Mouse (Mus musculus): Measurements from ENCODE around the gene Olfr1404. TPM values are rescaled to one million over a fixed set of nuclear protein-coding genes. Genes with fewer than 3 reads are reported as not detected.
"Not testable (repeated sequence)": the region's sequence is repeated elsewhere in the genome, so short reads cannot be mapped to it uniquely, and the experiment has no call there.

Gene Olfr1404
- not detected in 2 replicates for polyA plus RNA-seq (2015; fragmentation: Nextera tagmentation; extraction: Ambion mirVana)

DNA sequence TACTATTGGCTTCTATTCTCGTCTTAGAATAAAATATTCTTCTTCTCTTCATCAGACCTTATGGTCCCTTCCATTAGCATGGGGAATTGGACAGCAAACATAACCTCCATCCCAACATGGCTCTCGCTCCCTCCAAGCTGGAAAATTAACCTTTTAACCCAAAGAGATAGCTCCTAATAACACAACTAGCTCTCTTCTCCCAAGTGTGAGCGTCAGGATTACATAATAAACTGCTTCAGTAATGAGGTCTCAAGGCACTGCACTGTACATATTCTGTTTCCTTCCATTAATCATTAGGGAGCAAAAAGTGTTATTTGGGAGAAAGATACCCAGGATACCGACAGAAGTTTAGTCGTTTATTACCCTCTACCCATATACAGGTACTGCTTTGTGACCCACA lies at the start of gene Olfr1404:
Gene Olfr1404 (plus strand): TSS at position 301 of the 400 bp plus-strand sequence.
- 79% methylated on average over 5 of the region's 5 CpGs for WGBS
- Histone ChIP-seq H3K27me3 (replicated peaks; ENCODE audit: control insufficient read depth, insufficient read depth, low read length) (no peaks in the 10 kb centered on the region), H3K9me3 (ENCODE audit: control insufficient read depth, low read length) (no peaks in the 10 kb centered on the region), H3K4me3 (ENCODE audit: low read length) (no peak within 1 kb of the TSS), H3K4me1 (ENCODE audit: control insufficient read depth, insufficient read depth, low read length) (no peaks in the 10 kb centered on the region), H3K27ac (ENCODE audit: low read length) (no peak within 1 kb of the TSS), H3K9ac (ENCODE audit: low read depth, low read length) (no peak within 1 kb of the TSS), H3K36me3 (ENCODE audit: control insufficient read depth, insufficient read depth, low read length) (no peaks in the 10 kb centered on the region), H3K4me2 (ENCODE audit: low read depth, low read length) (no peak within 1 kb of the TSS)
- ATAC-seq: no peak

DNA sequence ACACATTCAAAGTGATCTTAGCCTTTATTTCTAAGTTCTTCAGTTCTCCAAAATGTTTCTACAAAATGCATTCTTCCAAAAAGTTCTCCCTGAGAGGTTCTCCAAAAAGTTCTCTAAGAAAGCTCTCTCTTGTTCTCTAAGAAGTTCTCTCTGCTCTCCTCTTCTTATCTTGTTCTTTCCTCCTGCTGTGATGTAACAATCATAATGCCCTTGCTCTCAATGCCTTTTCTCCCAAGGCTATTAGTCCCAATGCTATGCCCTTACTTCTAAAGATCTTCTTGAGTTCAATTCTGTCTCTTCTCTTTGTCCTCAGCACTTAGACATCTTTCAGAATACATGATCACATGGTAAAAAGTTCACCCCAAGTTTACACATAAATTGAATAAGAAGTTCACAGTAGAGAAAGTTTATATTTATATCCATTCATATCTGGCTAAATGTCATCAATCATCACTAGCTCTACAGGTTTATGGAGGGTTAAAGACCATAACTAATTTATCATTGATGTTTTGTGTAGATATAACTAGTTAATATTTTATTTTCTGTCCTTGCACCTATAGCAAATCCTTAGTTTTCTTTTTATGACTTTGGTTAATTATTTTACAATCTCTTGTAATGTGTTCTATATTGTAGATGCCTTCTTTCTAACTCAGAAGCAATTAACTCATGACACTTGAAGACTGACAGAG lies 37.9 kb upstream of the Olfr1404 start:
- Histone ChIP-seq H3K9me3 (ENCODE audit: control insufficient read depth, low read length) (no peaks in the 10 kb centered on the region), H3K4me1 (ENCODE audit: control insufficient read depth, insufficient read depth, low read length) (no peaks in the 10 kb centered on the region), H3K27me3 (replicated peaks; ENCODE audit: control insufficient read depth, insufficient read depth, low read length) (no peaks in the 10 kb centered on the region), H3K36me3 (ENCODE audit: control insufficient read depth, insufficient read depth, low read length) (no peaks in the 10 kb centered on the region), H3K27ac (ENCODE audit: low read length) (no peak overlapping the region), H3K4me3 (ENCODE audit: low read length) (no peak overlapping the region), H3K9ac (ENCODE audit: low read depth, low read length) (no peak overlapping the region), H3K4me2 (ENCODE audit: low read depth, low read length) (no peak overlapping the region)
- ATAC-seq: peak; percentile 81

DNA sequence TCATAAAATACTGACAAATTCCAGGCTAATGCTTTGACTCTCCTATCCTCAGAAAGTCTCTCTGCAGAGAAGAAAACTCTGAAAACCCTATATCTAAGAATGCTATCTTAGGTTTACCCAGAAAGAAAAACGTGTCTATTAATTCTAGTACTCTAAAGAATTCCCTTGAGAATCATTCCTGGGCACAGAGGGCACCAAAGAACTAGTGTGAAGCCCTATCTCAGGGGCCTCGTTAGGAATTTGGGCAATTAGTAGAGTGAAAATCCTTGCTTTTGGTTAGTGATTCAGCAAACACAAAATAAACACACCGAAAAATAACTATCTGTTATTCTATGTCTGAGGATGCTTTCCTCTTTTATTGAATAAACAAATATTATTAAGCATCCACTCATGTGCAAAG lies 21.7 kb upstream of the Olfr1404 start, which contains the start of gene Olfr1406:
Gene Olfr1406 (minus strand): TSS at position 101 of the 400 bp plus-strand sequence.
- ATAC-seq: no peak
- H3K9me3 ChIP-seq (ENCODE audit: control insufficient read depth, low read length): no peaks in the 10 kb centered on the region
- H3K4me2 ChIP-seq (ENCODE audit: low read depth, low read length): no peak within 1 kb of the TSS
- no peak within 1 kb of the TSS for H3K4me3 ChIP-seq (ENCODE audit: low read length)
- H3K27me3 ChIP-seq (replicated peaks; ENCODE audit: control insufficient read depth, insufficient read depth, low read length): no peaks in the 10 kb centered on the region
- 62% methylated on average over 3 of the region's 3 CpGs for WGBS
- no peak within 1 kb of the TSS for H3K9ac ChIP-seq (ENCODE audit: low read depth, low read length)
- no peaks in the 10 kb centered on the region for H3K4me1 ChIP-seq (ENCODE audit: control insufficient read depth, insufficient read depth, low read length)
- no peaks in the 10 kb centered on the region for H3K36me3 ChIP-seq (ENCODE audit: control insufficient read depth, insufficient read depth, low read length)
- no peak within 1 kb of the TSS for H3K27ac ChIP-seq (ENCODE audit: low read length)

DNA sequence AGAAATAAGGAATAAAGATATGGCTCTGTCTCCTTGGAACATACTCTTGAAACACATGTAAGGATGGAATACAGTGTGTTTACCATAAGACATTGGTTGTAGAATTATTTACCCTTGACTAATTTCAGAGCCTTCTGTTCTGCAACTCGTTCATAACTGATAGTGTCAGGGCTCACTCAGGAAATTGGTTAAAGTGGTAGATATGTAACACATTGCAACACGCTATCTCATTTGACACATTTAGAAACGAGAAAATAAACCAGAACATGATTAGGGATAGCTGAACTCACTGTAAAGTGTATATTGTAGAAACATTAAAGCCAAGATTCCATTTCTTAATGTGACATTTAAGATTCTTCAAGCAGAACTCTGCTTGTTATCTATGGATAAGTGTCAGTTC lies 20.1 kb upstream of the Olfr1404 start:
- Histone ChIP-seq H3K4me1 (ENCODE audit: control insufficient read depth, insufficient read depth, low read length) (no peaks in the 10 kb centered on the region), H3K9ac (ENCODE audit: low read depth, low read length) (no peak overlapping the region), H3K27me3 (replicated peaks; ENCODE audit: control insufficient read depth, insufficient read depth, low read length) (no peaks in the 10 kb centered on the region), H3K4me2 (ENCODE audit: low read depth, low read length) (no peak overlapping the region), H3K9me3 (ENCODE audit: control insufficient read depth, low read length) (no peaks in the 10 kb centered on the region), H3K4me3 (ENCODE audit: low read length) (no peak overlapping the region), H3K36me3 (ENCODE audit: control insufficient read depth, insufficient read depth, low read length) (no peaks in the 10 kb centered on the region), H3K27ac (ENCODE audit: low read length) (no peak overlapping the region)
- no peak for ATAC-seq
- 70% methylated on average over 3 of the region's 3 CpGs for WGBS

DNA sequence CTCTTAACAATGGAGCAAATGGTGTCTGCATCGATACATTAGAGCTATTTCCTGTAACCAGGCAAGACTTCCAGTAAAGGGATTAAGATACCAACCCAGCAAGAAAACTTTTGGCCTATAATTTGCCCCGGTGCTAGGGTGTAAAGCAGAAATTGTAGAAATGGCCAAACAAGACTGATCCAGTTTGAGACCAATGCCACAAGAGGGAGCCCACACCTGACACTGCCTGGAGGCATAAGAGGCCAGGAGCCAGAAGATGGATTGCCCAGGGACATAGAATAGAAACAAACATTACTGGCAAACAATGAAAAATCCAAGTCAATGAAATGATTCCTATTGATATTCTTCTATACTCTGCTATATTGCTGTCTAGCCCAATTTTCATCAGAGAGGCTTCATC lies 15.8 kb upstream of the Olfr1404 start:
- Histone ChIP-seq H3K27ac (ENCODE audit: low read length) (no peak overlapping the region), H3K27me3 (replicated peaks; ENCODE audit: control insufficient read depth, insufficient read depth, low read length) (no peaks in the 10 kb centered on the region), H3K4me3 (ENCODE audit: low read length) (no peak overlapping the region), H3K4me1 (ENCODE audit: control insufficient read depth, insufficient read depth, low read length) (no peaks in the 10 kb centered on the region), H3K9ac (ENCODE audit: low read depth, low read length) (no peak overlapping the region), H3K36me3 (ENCODE audit: control insufficient read depth, insufficient read depth, low read length) (no peaks in the 10 kb centered on the region), H3K4me2 (ENCODE audit: low read depth, low read length) (no peak overlapping the region), H3K9me3 (ENCODE audit: control insufficient read depth, low read length) (no peaks in the 10 kb centered on the region)
- WGBS: 82% methylated on average over 2 of the region's 2 CpGs
- ATAC-seq: no peak

DNA sequence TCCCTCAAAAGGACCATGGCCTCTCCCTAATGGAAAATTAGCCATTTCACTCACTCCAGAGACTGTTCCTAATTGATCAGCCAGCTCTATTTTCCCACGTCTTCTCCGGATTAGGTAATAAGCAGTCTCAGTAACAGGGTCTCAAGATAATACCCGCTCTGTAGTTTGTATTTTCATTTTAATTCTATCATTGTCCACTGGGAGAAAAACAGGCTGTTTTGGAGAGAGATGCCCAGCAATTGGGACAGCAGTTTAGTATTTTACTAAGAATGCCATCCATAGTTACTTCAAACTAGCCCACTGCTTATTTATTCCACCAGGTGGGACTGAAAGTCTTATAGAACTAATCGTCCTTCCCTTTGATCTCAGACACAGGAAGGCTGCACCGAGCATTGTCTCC lies 14.7 kb upstream of the Olfr1404 start, which contains the start of gene Olfr218:
Gene Olfr218 (plus strand): TSS at position 301 of the 400 bp plus-strand sequence.
- WGBS: 74% methylated on average over 5 of the region's 5 CpGs
- H3K27me3 ChIP-seq (replicated peaks; ENCODE audit: control insufficient read depth, insufficient read depth, low read length): no peaks in the 10 kb centered on the region
- H3K36me3 ChIP-seq (ENCODE audit: control insufficient read depth, insufficient read depth, low read length): no peaks in the 10 kb centered on the region
- no peak within 1 kb of the TSS for H3K27ac ChIP-seq (ENCODE audit: low read length)
- no peaks in the 10 kb centered on the region for H3K4me1 ChIP-seq (ENCODE audit: control insufficient read depth, insufficient read depth, low read length)
- no peaks in the 10 kb centered on the region for H3K9me3 ChIP-seq (ENCODE audit: control insufficient read depth, low read length)
- no peak for ATAC-seq
- H3K9ac ChIP-seq (ENCODE audit: low read depth, low read length): no peak within 1 kb of the TSS
- H3K4me3 ChIP-seq (ENCODE audit: low read length): no peak within 1 kb of the TSS
- H3K4me2 ChIP-seq (ENCODE audit: low read depth, low read length): no peak within 1 kb of the TSS

DNA sequence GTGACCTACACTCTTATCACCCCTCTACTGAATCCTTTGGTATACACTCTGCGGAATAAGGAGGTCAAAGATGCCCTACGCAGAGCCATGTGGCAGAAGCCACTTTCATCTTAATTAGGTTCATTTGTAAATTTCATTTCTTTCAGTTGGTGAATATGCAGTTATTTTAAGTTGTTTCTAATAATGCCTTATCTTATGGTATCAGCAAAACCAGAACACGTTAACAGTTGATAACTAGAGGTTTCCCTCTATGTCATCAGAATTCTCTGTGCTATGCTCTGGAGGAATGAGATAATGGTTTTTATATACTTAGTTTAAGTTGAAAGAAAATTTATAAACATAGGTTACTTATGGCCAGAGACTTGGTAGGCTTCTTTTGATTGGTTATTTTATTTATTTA lies 4.3 kb downstream of the Olfr1404 start:
- Histone ChIP-seq H3K9ac (ENCODE audit: low read depth, low read length) (no peak overlapping the region), H3K36me3 (ENCODE audit: control insufficient read depth, insufficient read depth, low read length) (no peaks in the 10 kb centered on the region), H3K27me3 (replicated peaks; ENCODE audit: control insufficient read depth, insufficient read depth, low read length) (no peaks in the 10 kb centered on the region), H3K9me3 (ENCODE audit: control insufficient read depth, low read length) (no peaks in the 10 kb centered on the region), H3K4me1 (ENCODE audit: control insufficient read depth, insufficient read depth, low read length) (no peaks in the 10 kb centered on the region), H3K4me3 (ENCODE audit: low read length) (no peak overlapping the region), H3K4me2 (ENCODE audit: low read depth, low read length) (no peak overlapping the region), H3K27ac (ENCODE audit: low read length) (no peak overlapping the region)
- WGBS: 90% methylated on average over 3 of the region's 3 CpGs
- no peak for ATAC-seq

DNA sequence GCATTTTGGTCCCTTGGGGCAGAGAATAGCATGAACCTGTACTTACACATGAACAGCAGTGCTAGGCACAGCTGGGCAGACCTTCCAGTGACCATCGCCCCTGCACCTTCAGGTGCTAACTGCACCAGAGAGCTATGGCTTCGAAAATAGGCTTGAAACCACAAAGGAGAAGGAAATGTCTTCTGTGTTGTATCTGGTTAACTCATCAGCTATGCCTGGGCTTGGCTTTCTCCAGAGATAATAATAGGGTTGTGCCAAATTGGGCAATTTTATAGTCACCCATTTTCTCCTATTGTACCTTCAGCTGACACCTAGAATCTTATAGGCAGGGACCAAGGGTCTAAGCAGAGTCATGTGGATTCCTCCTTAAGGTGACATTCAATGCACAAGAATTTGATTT lies 14.9 kb downstream of the Olfr1404 start, which contains the start of gene Fcer1a:
Gene Fcer1a (minus strand): TSS at position 134 of the 400 bp plus-strand sequence.
- H3K9ac ChIP-seq (ENCODE audit: low read depth, low read length): no peak within 1 kb of the TSS
- no peak for ATAC-seq
- 76% methylated on average over 2 of the region's 2 CpGs for WGBS
- H3K27ac ChIP-seq (ENCODE audit: low read length): no peak within 1 kb of the TSS
- H3K27me3 ChIP-seq (replicated peaks; ENCODE audit: control insufficient read depth, insufficient read depth, low read length): no peaks in the 10 kb centered on the region
- H3K4me2 ChIP-seq (ENCODE audit: low read depth, low read length): no peak within 1 kb of the TSS
- H3K36me3 ChIP-seq (ENCODE audit: control insufficient read depth, insufficient read depth, low read length): no peaks in the 10 kb centered on the region
- H3K9me3 ChIP-seq (ENCODE audit: control insufficient read depth, low read length): no peaks in the 10 kb centered on the region
- H3K4me1 ChIP-seq (ENCODE audit: control insufficient read depth, insufficient read depth, low read length): no peaks in the 10 kb centered on the region
- H3K4me3 ChIP-seq (ENCODE audit: low read length): no peak within 1 kb of the TSS

DNA sequence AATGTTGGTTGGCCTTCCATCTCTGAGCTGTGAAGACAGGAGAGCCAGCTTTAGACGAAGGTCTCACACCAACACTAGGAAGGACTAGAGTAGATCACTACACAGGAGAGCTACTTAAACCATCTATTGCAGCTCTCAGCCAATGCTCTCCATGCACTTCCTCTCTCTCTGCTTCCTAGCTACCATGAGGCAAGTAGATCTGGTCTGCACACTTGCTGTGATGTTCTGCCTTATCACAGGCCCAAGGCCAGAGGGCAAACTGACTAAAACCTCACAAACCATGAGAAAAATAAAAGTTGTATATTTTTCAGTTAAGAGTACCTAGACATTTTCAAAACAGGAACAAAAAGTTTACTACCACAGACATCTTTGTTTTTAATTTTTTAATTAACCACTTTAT lies 24.8 kb downstream of the Olfr1404 start:
- not testable (repeated sequence) for H3K9ac ChIP-seq (ENCODE audit: low read depth, low read length); ATAC-seq; H3K4me3 ChIP-seq (ENCODE audit: low read length); H3K9me3 ChIP-seq (ENCODE audit: control insufficient read depth, low read length); H3K36me3 ChIP-seq (ENCODE audit: control insufficient read depth, insufficient read depth, low read length); H3K4me2 ChIP-seq (ENCODE audit: low read depth, low read length); H3K27ac ChIP-seq (ENCODE audit: low read length); H3K27me3 ChIP-seq (replicated peaks; ENCODE audit: control insufficient read depth, insufficient read depth, low read length); H3K4me1 ChIP-seq (ENCODE audit: control insufficient read depth, insufficient read depth, low read length)
- 84% methylated on average over 1 of the region's 1 CpGs for WGBS

DNA sequence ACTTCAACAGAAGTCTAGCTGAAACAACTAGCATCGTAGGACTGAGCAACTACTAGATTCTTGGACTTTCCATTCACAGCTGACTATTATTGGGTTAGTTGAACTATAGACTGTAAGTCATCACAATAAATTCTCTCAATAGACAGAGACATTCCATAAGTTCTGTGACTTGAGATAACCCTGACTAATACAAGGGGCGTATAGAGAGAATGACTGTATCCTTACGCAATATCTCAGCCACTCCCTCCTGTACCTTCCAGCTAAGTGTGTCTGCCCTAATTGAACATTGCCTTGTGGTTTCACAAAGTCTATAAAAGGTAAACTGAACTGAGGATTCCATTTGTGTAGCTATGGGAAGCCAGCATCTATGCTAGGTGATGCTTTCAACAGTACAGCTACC lies 37.7 kb downstream of the Olfr1404 start:
- no peak overlapping the region for H3K9ac ChIP-seq (ENCODE audit: low read depth, low read length)
- no peak overlapping the region for H3K4me2 ChIP-seq (ENCODE audit: low read depth, low read length)
- WGBS: 64% methylated on average over 3 of the region's 3 CpGs
- H3K27ac ChIP-seq (ENCODE audit: low read length): no peak overlapping the region
- H3K4me3 ChIP-seq (ENCODE audit: low read length): no peak overlapping the region
- no peaks in the 10 kb centered on the region for H3K9me3 ChIP-seq (ENCODE audit: control insufficient read depth, low read length)
- peak; percentile 98 for ATAC-seq
- no peaks in the 10 kb centered on the region for H3K36me3 ChIP-seq (ENCODE audit: control insufficient read depth, insufficient read depth, low read length)
- H3K4me1 ChIP-seq (ENCODE audit: control insufficient read depth, insufficient read depth, low read length): no peaks in the 10 kb centered on the region
- no peaks in the 10 kb centered on the region for H3K27me3 ChIP-seq (replicated peaks; ENCODE audit: control insufficient read depth, insufficient read depth, low read length)
